Mouse (Mus musculus) forelimb bud, embryonic 11.5 days (tissue): Measurements from ENCODE around the gene Taco1.
"Not testable (repeated sequence)": the region's sequence is repeated elsewhere in the genome, so short reads cannot be mapped to it uniquely, and the experiment has no call there.

Experiments used
- DNase-seq: peaks from one replicate; pipeline ENCODE4 v3.0.0-alpha.2; 2012; ENCODE audit warnings: low read depth, low spot score

Taco1 gene

DNA sequence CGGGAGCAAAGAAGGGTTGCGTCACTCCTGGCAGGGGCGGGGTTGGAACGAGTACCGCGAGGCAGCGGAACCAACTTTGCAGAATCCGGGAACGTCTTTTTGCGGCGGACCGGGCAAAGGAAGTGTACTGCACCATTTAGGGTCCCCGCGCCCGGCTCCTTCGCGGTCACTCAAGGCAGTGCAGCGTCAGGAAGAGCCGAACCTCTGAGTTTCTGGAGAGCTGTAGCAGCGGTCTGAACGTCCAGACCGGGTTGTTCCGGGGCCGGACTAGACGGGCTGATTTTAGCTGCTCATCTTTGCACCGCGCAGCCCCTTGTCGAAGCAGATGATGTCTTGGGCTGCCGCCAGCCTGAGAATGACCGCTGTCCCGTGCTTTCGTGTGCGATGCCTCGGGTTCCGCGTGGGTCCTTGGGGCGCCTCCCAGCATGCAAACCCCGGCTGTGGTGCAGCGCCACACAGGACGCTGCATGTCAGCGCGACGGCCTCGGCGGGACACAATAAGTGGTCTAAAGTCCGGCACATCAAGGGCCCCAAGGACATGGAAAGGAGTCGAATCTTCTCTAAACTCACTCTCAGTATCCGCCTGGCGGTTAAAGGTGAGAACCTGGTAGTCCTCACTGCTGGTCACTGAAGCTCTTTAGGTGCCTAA lies at the start of gene Taco1:
Taco1 (plus strand) TSS at position 139 of the 649 bp plus-strand sequence.
- peak; percentile 95 for DNase-seq

DNA sequence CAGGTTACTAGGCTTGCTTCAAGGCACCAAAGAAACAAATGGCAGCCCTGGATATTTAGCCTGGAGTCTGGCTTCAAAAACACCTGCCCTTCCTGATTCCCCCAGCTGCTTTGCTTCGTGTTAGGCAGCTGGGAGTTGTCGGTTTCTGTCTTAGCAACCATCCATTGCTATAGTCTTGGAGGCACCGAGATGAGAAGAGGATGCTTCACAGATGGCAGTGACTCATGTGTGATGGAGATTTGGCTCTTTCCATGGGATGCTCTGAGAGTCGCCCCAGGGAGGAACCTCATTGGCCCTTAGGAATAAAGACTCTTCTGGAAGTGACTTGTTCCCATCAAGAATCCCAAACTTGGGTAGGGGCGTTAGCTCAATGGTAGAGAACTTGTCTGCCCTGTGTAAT lies 49.4 kb upstream of the Taco1 start:
- DNase-seq = no peak

GRCm38 (mm10) chr11:106020051-106020763 lies 45.7 kb upstream of the Taco1 start:
- peak; percentile 3 for DNase-seq

- no peak for DNase-seq
Observed at GRCm38 (mm10) chr11:106025774-106026173, 40.1 kb upstream of the Taco1 start.

DNA sequence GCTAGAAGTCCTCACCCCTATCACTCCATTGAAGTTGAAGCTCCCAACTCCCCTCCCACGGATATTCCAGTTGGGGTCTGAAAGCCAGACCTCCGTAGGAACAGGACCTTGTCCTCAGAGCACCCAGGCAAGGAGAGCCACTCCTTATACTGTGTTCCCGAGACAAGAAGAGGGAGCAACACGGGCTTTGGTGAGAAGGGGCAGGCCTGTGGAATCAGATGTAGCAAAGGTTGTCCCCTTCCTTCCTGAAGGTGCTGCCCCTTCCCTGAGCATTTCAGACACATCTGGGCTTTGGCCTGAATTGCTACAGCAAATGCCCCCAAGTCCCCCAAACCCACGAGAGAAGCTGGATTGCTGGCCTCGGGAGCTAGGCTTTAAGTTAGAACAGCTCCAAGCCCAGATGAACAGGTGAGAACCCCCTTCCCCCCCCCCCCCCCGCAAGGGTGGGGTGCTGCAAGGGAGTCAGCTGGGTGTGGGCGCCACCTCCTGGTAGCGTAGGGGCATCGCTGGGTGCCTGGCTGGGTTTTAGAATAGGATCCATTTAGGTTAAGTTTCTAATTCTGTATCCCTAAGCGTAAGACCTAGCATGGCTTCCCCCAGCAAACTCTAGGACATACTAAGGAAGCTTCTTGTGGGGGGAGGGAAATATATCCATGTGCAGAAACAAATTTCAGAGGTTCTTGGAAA lies 39.3 kb upstream of the Taco1 start:
- DNase-seq = peak; percentile 40

DNA sequence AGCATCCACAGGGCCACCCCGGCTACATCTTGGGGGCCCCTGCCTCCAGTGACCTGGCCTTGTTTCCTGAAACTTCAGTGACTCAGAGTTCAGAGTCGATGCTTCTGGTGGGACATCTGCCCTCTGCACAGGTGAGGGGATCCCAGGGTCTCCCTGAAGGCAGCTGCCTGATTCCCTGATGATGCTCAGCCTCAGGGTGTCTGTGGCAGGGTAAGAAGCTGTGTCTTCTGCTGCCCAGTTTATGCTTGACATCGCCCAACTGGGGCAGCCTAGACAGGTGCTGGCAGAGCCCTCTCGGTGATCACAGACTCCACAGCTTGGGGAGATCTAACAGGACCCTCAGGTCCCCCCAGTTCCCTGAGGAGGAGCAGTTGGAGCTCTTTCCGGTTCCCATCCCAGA lies 38.3 kb upstream of the Taco1 start:
- DNase-seq = no peak

DNA sequence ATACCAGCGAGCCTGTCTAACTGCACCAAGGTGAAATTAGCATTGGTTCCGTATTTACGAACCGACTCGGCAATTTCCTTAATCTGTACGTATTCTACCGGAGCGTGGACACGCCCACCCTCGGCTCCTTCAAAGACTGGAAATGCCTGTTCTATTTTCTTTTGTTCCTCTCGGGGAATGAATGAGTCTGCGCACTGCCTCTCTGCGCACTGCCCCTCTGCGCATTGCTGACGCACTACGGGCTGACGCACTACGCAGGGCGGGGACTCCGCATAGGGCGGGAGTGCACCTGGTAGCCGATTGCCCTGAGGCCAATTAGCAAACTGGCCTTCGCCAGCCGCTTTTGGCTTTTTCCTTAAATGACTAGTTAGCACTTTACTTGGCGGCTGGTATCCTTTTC lies 33.8 kb upstream of the Taco1 start:
- not testable (repeated sequence) for DNase-seq

DNA sequence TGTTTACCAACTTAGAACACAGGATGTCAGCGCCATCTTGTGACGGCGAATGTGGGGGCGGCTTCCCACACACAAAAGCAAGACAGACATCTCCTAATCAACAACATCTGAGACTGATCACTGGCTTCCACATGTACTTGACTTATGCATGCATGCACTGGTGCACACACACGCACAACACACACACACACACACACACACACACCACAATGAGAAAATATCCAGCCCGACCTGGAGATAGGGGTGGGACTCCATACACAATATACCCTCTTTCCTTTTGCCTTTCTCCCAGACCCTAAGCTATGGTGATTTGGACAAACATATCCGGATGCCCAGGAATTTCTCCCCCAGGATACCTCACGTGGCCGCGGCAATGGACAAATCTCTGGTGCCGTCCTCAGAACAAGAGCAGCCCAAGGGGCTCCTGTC lies 32.4 kb upstream of the Taco1 start:
- no peak for DNase-seq

DNA sequence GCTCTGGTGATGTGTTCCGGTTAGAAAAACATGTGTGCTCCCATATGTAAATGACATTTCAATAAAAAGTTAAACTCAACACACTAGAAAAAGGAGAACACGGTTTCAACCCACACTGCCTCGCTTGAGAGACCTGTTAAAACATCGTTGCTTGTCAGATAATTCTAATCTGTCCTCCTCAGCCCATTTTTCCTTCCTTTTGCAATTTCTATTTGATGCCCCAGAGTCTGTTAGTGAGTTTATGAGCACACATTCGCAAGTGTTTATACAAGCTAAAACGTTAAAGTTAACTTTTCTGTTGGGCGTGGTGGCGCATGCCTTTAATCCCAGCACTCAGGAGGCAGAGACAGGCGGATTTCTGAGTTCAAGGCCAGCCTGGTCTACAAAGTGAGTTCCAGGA lies 30.9 kb upstream of the Taco1 start:
- DNase-seq = no peak

GRCm38 (mm10) chr11:106036548-106037417 lies 29.1 kb upstream of the Taco1 start, which contains the start of gene Dcaf7:
Gene Dcaf7 (plus strand): TSS chr11:106036872.
- DNase-seq = peak; percentile 98

DNA sequence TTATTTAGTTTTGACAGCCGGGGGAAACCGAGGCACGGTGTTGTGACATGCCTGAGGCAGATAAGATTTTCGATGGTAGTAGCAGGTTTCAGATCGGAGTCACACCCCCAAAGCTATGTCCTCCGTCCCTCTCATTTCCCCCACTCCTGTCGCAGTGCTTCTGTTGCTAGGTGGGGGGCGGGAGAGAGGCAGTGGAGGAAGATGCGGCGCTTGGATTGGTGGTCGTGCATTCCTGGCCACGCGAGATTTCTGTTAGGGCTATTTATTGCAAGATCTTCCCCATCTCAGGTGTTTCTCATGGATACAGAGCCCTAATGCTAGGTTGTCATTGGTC lies 28.5 kb upstream of the Taco1 start:
- DNase-seq = peak; percentile 57

DNA sequence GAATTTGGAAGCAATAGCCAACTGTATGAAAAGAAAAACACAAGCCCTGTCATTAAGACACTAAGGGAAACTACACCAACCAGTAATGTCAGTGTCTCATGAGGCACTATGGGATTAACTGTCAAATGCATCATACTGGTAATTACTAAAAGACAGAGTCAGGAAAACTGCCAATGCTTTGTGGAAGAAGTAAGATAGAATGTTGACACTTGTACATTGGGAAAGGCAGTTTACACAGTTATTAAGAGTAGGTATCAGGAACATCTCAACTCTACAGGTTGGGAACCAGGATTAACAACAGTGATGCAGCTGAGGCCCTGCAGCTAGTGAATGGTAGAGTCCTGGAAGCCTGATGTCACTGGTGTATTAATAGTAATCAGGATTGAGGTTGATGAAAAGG lies 21.5 kb upstream of the Taco1 start:
- DNase-seq = no peak

DNA sequence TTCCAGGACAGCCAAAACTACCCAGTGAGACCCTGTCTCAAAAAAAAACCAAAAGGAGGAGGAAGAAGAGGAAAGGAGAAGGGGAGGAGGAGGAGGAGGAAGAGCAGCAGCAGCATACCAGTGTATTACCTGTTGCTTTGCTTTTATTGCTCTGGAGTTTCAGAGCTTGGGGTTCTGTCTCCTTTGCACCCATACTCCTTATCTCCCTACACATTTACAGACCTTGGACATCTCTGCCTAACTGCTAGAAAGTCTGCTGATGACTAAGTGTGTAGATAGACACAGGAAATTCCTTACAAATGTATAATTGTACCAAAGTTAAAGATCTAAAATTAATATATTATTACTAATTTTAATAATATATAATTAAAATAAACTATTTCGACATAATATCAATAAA lies 20.6 kb upstream of the Taco1 start:
- no peak for DNase-seq

- no peak for DNase-seq
Observed at GRCm38 (mm10) chr11:106045780-106046179, 20.1 kb upstream of the Taco1 start.

DNA sequence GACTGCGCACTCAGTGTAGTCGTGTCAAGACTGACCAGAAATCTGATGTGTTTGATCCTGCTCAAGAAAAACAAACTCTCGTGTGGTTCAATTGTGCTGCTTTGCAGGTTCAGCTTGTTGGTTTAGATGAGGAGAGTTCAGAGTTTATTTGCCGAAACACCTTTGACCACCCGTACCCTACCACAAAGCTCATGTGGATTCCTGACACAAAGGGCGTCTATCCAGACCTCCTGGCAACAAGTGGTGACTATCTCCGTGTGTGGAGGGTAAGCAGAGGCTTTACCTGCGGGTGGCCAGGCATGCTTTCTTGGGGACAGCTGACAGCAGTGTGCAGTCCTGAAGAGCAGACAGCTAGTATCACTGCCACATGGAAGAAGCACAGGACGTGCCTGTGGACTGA lies 19.3 kb upstream of the Taco1 start:
- no peak for DNase-seq

DNA sequence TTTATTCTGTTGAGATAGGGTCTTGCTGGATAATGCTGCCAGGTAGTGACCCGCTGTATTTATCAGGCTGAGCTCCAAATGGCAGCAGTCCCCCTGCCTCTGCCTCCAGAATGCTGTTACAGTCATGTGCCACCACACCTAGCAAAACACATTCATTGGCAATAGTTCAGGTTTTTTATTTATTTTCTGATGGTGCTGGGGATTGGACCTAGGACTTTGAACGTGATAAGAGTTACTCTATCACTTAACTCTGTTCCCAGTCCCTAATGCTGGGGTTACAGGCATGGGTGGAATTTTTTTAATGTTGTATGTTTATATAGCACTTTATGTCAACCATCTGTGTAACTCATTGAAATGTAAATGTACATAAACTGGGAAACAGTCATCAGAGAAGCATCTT lies 11.9 kb upstream of the Taco1 start:
- DNase-seq = no peak

DNA sequence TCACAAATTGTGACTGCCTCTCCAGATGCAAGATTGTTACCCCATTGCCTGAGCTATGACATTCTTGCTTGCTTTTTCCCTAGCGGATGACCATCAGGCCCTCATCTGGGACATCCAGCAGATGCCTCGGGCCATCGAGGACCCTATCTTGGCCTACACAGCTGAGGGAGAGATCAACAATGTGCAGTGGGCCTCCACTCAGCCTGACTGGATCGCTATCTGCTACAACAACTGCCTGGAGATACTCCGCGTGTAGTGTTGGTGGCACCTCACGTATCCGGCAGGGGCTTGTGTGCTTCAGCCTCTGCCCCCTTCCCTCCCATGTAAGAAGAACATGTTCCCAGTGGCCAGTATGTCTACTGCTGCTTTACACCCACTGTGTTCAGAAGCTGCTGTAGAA lies 11.3 kb upstream of the Taco1 start:
- DNase-seq = no peak

- no peak for DNase-seq
Observed at GRCm38 (mm10) chr11:106055341-106055740, 10.5 kb upstream of the Taco1 start.

GRCm38 (mm10) chr11:106056819-106057491 lies 8.9 kb upstream of the Taco1 start:
- DNase-seq = no peak

DNA sequence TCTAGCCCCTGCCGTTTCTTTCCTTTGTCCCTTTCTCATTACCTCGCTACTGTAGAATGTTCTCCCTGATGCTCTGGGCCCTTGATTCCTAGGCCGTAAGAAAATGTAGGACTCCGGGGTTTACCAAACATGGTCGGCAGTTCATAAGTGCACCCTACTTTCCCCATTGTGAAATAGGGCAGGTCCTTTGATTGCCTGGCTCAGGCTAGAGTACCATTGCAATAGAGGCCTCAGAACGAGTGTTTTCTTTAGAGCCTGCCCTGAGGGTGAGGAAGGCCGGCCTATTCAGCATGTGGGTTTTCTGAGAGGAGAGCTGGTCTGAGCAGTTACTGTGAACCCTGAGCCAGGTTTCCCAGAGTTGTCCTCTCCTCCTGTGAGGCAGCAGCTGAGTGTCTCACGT lies 7.8 kb upstream of the Taco1 start:
- no peak for DNase-seq

DNA sequence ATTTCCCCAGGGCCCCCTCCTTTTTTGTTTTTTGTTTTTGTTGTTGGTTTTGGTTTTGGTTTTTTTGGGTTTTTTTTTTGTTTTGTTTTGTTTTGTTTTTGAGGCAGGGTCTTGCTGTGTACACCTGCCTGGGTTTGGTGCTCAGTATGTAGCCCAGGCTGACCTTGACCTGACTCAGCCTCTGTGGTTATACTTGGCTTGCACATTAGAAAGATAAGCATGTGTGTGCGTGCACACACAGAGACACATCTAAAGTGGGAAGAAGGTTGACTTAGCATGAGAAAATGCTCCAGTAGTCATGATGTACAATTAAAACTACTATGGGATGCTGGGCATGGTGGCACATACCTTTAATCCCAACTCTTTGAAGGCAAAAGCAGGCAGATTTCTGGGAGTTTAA lies 5.3 kb upstream of the Taco1 start:
- DNase-seq = no peak
